Mouse (Mus musculus) CD4-positive, CD25-positive, alpha-beta regulatory T cell, adult 4 months (primary cell): ENCODE results near the gene Map4k4. TPM values are rescaled to one million over a fixed set of nuclear protein-coding genes. Genes with fewer than 3 reads are reported as not detected.
A peak's percentile ranks its signal among the peaks of the same experiment; 100 is the strongest.

Experiments
- ATAC-seq: one replicate; pipeline ENCODE4 v1.8.0; 2017
- polyA plus RNA-seq, 2 experiments: library from polyadenylated mRNA; unstranded; fragments of 100-300 nt; shearing (Covaris generic); gene quantifications; one replicate each; pipeline ENCODE4 v1.2.1; 2017

Map4k4 gene
- polyA plus RNA-seq, 2 experiments from 2014 or later = 29.5 to 30.3 TPM

DNA sequence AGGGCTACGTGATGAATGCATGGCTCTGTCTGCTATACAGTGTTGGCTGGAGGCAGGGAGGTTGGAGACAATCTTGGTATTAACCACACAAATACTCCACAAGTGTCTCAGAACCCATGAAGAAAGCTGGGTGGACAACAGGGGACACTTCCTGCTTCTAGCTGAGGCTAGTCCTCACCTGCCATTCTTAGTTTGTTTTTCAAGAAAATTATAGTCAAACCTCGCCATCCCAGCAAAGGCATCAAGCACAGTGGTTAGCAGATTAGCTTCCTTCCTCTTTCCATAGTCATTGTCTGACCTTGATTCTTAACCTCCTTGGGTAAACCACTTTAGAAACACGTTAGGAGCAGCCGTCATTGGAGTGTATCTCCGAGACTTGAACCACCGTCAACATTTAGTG is 145.0 kb downstream of the Map4k4 start:
- no peak for ATAC-seq

- ATAC-seq = peak; percentile 37
These were observed 145.9 kb downstream of the Map4k4 start for GRCm38 (mm10) chr1:40046600-40046999.

GRCm38 (mm10) chr1:40051157-40051556 is 150.4 kb downstream of the Map4k4 start:
- no peak for ATAC-seq

- ATAC-seq = peak; percentile 27
These were observed 151.4 kb downstream of the Map4k4 start for GRCm38 (mm10) chr1:40052156-40052555.

- no peak for ATAC-seq
These were observed 152.4 kb downstream of the Map4k4 start for GRCm38 (mm10) chr1:40053071-40053470.

DNA sequence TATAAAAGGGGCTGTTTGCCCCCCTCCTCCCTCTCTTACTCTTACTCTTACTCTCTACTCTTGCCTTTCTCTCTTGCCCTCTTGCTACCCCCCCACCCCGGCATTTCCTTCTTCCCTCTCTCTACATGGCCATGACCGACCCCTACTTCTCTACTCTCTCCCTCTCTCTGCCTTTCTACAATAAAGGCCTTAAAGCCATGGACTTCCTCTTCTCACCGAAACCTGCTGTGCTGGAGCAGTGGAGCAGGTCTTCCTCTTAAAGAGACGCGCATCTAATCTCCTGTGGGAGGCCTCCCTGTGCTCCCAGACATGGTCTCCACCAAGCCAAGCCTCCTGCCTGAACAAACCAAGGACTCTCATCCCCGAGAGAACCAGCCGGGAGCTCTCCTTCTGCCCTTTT is 154.3 kb downstream of the Map4k4 start:
- ATAC-seq = no peak

GRCm38 (mm10) chr1:40055963-40056362 is 155.2 kb downstream of the Map4k4 start:
- ATAC-seq = peak; percentile 55

GRCm38 (mm10) chr1:40057351-40057750 is 156.6 kb downstream of the Map4k4 start:
- no peak for ATAC-seq

DNA sequence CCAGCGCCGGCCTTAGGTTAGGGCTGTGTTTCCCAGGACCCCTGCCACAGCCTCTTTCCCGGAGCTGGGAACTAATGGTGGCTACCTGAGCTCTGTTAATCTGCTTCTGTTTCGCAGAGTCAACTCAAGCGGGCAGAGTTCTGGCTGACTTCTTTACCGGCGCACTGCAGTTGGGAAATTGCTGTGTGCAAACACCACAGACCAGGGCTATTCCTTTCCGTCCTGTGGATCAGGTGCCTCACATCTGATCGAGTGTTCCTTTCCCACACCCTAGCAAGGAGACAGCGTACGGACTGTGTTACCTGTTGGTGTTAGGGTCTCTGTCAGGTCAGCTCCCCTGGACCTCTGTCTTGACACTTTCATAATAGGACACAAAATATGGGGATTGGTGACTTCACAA is 157.3 kb downstream of the Map4k4 start:
- ATAC-seq = no peak

DNA sequence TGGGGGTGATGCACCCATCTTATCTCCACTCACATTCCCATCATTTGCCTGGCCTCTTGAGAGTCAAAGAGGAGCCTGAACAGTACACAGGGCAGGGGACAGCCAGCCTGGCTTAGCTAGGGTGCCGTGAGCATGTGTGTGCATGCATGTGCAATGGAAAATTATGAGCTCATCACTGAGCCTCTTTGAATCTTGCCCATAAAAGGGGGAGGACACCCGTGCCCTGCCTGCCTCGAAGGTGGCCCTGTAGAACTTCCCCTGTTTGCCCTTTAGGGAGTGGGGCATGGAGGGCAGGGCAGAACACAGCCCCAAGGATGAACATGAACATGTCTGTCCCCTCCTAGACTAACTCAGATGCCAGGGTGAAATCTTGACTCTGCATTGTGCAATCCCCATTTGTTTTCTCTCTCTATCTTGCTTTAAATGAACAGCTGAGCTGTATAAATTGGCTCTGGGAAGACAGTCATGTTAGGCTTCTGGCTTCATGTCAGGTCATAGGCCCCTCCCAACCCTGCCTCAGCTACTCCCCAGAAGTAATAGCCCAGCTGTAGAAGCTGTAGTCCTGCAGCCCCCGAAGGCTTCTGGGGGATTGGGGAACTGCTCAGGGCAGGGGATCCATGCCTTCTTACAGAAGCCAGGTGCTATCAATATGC is 158.5 kb downstream of the Map4k4 start:
- ATAC-seq = peak; percentile 82

DNA sequence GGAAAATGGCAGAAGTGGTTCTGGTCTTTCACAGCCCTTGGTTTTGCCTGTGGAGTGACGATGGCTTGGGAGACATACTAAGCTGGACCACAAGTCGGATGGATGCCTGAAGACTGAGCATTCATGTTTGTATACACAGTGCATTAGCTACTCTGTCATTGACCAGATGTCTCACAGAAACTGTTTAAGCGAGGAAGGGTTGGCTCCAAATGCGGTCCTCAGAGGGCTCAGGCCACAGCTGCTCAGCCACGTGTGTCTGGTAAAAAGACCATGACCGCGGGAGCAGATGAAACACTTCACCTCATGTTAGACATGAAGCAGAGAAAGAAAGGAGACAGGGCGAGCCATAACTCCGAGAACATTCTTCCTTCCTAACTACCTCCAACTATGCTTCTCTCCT is 160.6 kb downstream of the Map4k4 start:
- no peak for ATAC-seq

GRCm38 (mm10) chr1:40063409-40063808 is 162.7 kb downstream of the Map4k4 start:
- no peak for ATAC-seq

DNA sequence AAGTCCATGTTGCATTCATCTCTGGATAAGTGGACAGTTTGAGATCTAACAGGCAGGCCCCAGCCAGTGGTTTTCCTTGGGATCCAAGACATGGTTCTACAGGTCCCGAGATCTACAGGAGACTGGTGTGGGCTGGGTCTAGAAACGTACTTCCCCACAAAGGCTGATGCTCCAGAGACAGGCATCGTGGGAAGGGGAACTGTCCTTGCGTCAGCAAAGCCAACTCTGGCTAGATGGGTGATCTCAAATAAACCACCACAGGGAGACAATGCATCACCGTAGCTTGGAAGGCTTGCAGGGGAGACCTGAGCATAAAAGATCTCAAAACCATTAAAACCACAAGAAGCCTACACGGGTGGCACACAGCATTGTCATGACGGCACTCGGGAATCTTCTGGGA is 163.8 kb downstream of the Map4k4 start:
- ATAC-seq = no peak

- no peak for ATAC-seq
These were observed 171.8 kb downstream of the Map4k4 start for GRCm38 (mm10) chr1:40072558-40072957.

GRCm38 (mm10) chr1:40073779-40074178 is 173.1 kb downstream of the Map4k4 start, which contains the start of gene Il1r2:
TSS of gene Il1r2 (plus strand) at chr1:40074079.
- no peak for ATAC-seq

Other genes starting within 250 kb of the Map4k4 start
- not detected for gene Creg2, start 249.4 kb upstream of the Map4k4 start, polyA plus RNA-seq
- not detected for gene Rfx8, start 179.9 kb upstream of the Map4k4 start, polyA plus RNA-seq
- gene Gm3646, start 95.6 kb upstream of the Map4k4 start, polyA plus RNA-seq = not detected
- 100 to 1,000 TPM; 104 to 162 TPM for gene Il1r2, start 173.2 kb downstream of the Map4k4 start, polyA plus RNA-seq